Mouse (Mus musculus) CH12.LX (cell line): ENCODE results near the gene Pkm. TPM values are rescaled to one million over a fixed set of nuclear protein-coding genes. Genes with fewer than 3 reads are reported as not detected.

Experiments
- DNase-seq: peaks from one replicate; pipeline ENCODE4 v3.0.0-alpha.2; 2013; ENCODE audit errors: extremely low read depth
- H3K27ac ChIP-seq: 2 replicates; pipeline ENCODE4 v1.5.1; 2012; ENCODE audit warnings: low read depth, mild to moderate bottlenecking, control low read depth, moderate library complexity; ENCODE audit not compliant: insufficient read depth
- H3K27me3 ChIP-seq: replicated peaks from 2 replicates; pipeline ENCODE3; 2012; ENCODE audit warnings: inconsistent platforms
- H3K36me3 ChIP-seq, 2 experiments: replicated peaks in 1 of 2; 2 replicates each; pipeline versions ENCODE3 to v1.6.1; 2012; ENCODE audit warnings: inconsistent platforms in 1 of 2, low read length in 1 of 2, mild to moderate bottlenecking in 1 of 2, mixed read lengths in 1 of 2, moderate library complexity in 1 of 2; ENCODE audit not compliant: control insufficient read depth in 1 of 2, insufficient read depth in 1 of 2
- H3K4me1 ChIP-seq, 2 experiments: 2 replicates each; pipeline ENCODE4 v1.6.1; 2012; ENCODE audit warnings: inconsistent platforms in 1 of 2, moderate library complexity in 1 of 2; ENCODE audit not compliant: insufficient read depth in 2 of 2, control insufficient read depth in 1 of 2
- H3K4me2 ChIP-seq: 2 replicates; pipeline ENCODE4 v1.6.1; 2012; ENCODE audit warnings: low read depth, mild to moderate bottlenecking, control low read depth; ENCODE audit not compliant: poor library complexity, insufficient read depth, severe bottlenecking
- H3K4me3 ChIP-seq, 3 experiments: fragments of 150-350 bp in 1 of 3; sonication (generic) in 1 of 3; replicated peaks in 1 of 3; 2 replicates each; pipeline versions ENCODE3 to v1.5.1; 2011 to 2012; ENCODE audit warnings: low read depth in 2 of 3, low read length in 2 of 3, mild to moderate bottlenecking in 2 of 3, moderate library complexity in 2 of 3, control low read depth in 1 of 3, improper control_type of control experiment in 1 of 3, inconsistent platforms in 1 of 3, mixed read lengths in 1 of 3; ENCODE audit not compliant: poor library complexity in 1 of 3
- H3K79me2 ChIP-seq: replicated peaks from 2 replicates; pipeline ENCODE4 v1.6.1; 2012; ENCODE audit warnings: mild to moderate bottlenecking, moderate library complexity; ENCODE audit not compliant: control insufficient read depth, poor library complexity, insufficient read depth, severe bottlenecking; ENCODE audit errors: extremely low read depth
- H3K9ac ChIP-seq: 2 replicates; pipeline ENCODE4 v1.6.1; 2012; ENCODE audit warnings: low read depth, mild to moderate bottlenecking, control low read depth, moderate library complexity; ENCODE audit not compliant: insufficient read depth
- H3K9me3 ChIP-seq: replicated peaks from 2 replicates; pipeline ENCODE3; 2012; ENCODE audit warnings: low read length, inconsistent platforms, mixed read lengths
- BHLHE40 ChIP-seq: IDR thresholded peaks from 2 replicates; pipeline ENCODE4 v1.6.1; 2011; ENCODE audit warnings: mild to moderate bottlenecking, low read depth, low read length, improper control_type of control experiment
- CHD1 ChIP-seq: IDR thresholded peaks from 2 replicates; pipeline ENCODE4 v1.6.1; 2012; ENCODE audit warnings: low read depth, low read length, improper control_type of control experiment, inconsistent platforms
- CHD2 ChIP-seq: IDR thresholded peaks from 2 replicates; pipeline ENCODE4 v1.6.1; 2011; ENCODE audit warnings: low read length, improper control_type of control experiment
- CTCF ChIP-seq, 2 experiments: IDR thresholded peaks in 1 of 2; conservative IDR thresholded peaks in 1 of 2; 2 replicates each; pipeline ENCODE4 v1.5.1; 2011 to 2012; ENCODE audit warnings: low read depth in 2 of 2, low read length in 2 of 2, improper control_type of control experiment in 1 of 2, inconsistent platforms in 1 of 2, mild to moderate bottlenecking in 1 of 2, moderate library complexity in 1 of 2
- E2F4 ChIP-seq: IDR thresholded peaks from 2 replicates; pipeline ENCODE4 v1.6.1; 2011; ENCODE audit warnings: low read depth, low read length, improper control_type of control experiment; ENCODE audit not compliant: insufficient replicate concordance
- ELF1 ChIP-seq: IDR thresholded peaks from 2 replicates; pipeline ENCODE4 v1.6.1; 2014; ENCODE audit warnings: low read depth, mild to moderate bottlenecking, inconsistent platforms, low read length, improper control_type of control experiment
- EP300 ChIP-seq: IDR thresholded peaks from 2 replicates; pipeline ENCODE4 v1.6.1; 2011; ENCODE audit warnings: low read length, improper control_type of control experiment
- ETS1 ChIP-seq: conservative IDR thresholded peaks from 2 replicates; pipeline ENCODE4 v1.6.1; 2012; ENCODE audit warnings: low read depth, mild to moderate bottlenecking, inconsistent platforms, low read length, improper control_type of control experiment, moderate library complexity
- IRF4 ChIP-seq: IDR thresholded peaks from 2 replicates; pipeline ENCODE4 v1.6.1; 2014; ENCODE audit warnings: low read depth, mild to moderate bottlenecking, inconsistent platforms, low read length, improper control_type of control experiment
- JUN ChIP-seq: IDR thresholded peaks from 2 replicates; pipeline ENCODE4 v1.6.1; 2011; ENCODE audit warnings: low read depth, mild to moderate bottlenecking, low read length, improper control_type of control experiment, moderate library complexity; ENCODE audit not compliant: insufficient read depth
- JUND ChIP-seq: conservative IDR thresholded peaks from 2 replicates; pipeline ENCODE4 v1.6.1; 2011; ENCODE audit warnings: low read depth, low read length, improper control_type of control experiment
- KAT2A ChIP-seq: IDR thresholded peaks from 2 replicates; pipeline ENCODE4 v1.6.1; 2012; ENCODE audit warnings: low read length, improper control_type of control experiment, inconsistent platforms; ENCODE audit not compliant: insufficient replicate concordance
- MAFK ChIP-seq: IDR thresholded peaks from 2 replicates; pipeline ENCODE4 v1.6.1; 2011; ENCODE audit warnings: low read length, improper control_type of control experiment; ENCODE audit not compliant: insufficient replicate concordance
- MAX ChIP-seq: IDR thresholded peaks from 2 replicates; pipeline ENCODE4 v1.6.1; 2011; ENCODE audit warnings: low read length, improper control_type of control experiment
- MAZ ChIP-seq: IDR thresholded peaks from 2 replicates; pipeline ENCODE4 v1.6.1; 2012; ENCODE audit warnings: low read depth, mild to moderate bottlenecking, inconsistent platforms, low read length, improper control_type of control experiment, moderate library complexity
- MEF2A ChIP-seq: IDR thresholded peaks from 2 replicates; pipeline ENCODE4 v1.6.1; 2014; ENCODE audit warnings: low read depth, mild to moderate bottlenecking, inconsistent platforms, low read length, improper control_type of control experiment, borderline replicate concordance
- MXI1 ChIP-seq: IDR thresholded peaks from 2 replicates; pipeline ENCODE4 v1.6.1; 2011; ENCODE audit warnings: mild to moderate bottlenecking, low read depth, low read length, improper control_type of control experiment
- MYC ChIP-seq: IDR thresholded peaks from 2 replicates; pipeline ENCODE4 v1.6.1; 2011; ENCODE audit warnings: low read depth, mild to moderate bottlenecking, improper control_type of control experiment, low read length
- POLR2AphosphoS2 ChIP-seq: IDR thresholded peaks from 2 replicates; pipeline ENCODE4 v1.6.1; 2011; ENCODE audit warnings: low read depth, low read length, improper control_type of control experiment
- RAD21 ChIP-seq: IDR thresholded peaks from 2 replicates; pipeline ENCODE4 v1.6.1; 2011; ENCODE audit warnings: low read depth, mild to moderate bottlenecking, low read length, improper control_type of control experiment, moderate library complexity
- RCOR1 ChIP-seq: conservative IDR thresholded peaks from 2 replicates; pipeline ENCODE4 v1.6.1; 2012; ENCODE audit warnings: low read depth, mild to moderate bottlenecking, inconsistent platforms, low read length, improper control_type of control experiment
- SIN3A ChIP-seq: IDR thresholded peaks from 2 replicates; pipeline ENCODE4 v1.6.1; 2012; ENCODE audit warnings: low read length, improper control_type of control experiment, inconsistent platforms
- SMC3 ChIP-seq: IDR thresholded peaks from 2 replicates; pipeline ENCODE4 v1.6.1; 2011; ENCODE audit warnings: low read depth, low read length, improper control_type of control experiment
- TBP ChIP-seq: conservative IDR thresholded peaks from 2 replicates; pipeline ENCODE4 v1.6.1; 2011; ENCODE audit warnings: low read depth, low read length, improper control_type of control experiment
- TCF12 ChIP-seq: IDR thresholded peaks from 2 replicates; pipeline ENCODE4 v1.6.1; 2014; ENCODE audit warnings: low read depth, mild to moderate bottlenecking, inconsistent platforms, low read length, improper control_type of control experiment
- UBTF ChIP-seq: IDR thresholded peaks from 2 replicates; pipeline ENCODE4 v1.6.1; 2012; ENCODE audit warnings: low read depth, mild to moderate bottlenecking, inconsistent platforms, low read length, improper control_type of control experiment, moderate library complexity
- ZC3H11A ChIP-seq: IDR thresholded peaks from 2 replicates; pipeline ENCODE4 v1.6.1; 2012; ENCODE audit warnings: low read depth, mild to moderate bottlenecking, inconsistent platforms, low read length, improper control_type of control experiment
- ZNF384 ChIP-seq: IDR thresholded peaks from 2 replicates; pipeline ENCODE4 v1.6.1; 2012; ENCODE audit warnings: low read depth, low read length, improper control_type of control experiment, inconsistent platforms
- dilution Hi-C: fragments of 300-500 bp; cut with MboI; formaldehyde crosslinking; loops from 2 replicates; pipeline ENCODE4 v1.14.3; 2020; ENCODE audit warnings: low sequenced_read_pairs; ENCODE audit not compliant: extremely low pct_unique_long_range_greater_than_20kb, extremely low pct_ligation_motif_present
- in situ Hi-C: fragments of 300-500 bp; cut with MboI; formaldehyde crosslinking; loops from 3 replicates; pipeline ENCODE4 v1.14.3; 2019; ENCODE audit warnings: low sequenced_read_pairs, low pct_ligation_motif_present, low pct_unique_long_range_greater_than_20kb, mixed read lengths
- polyA plus RNA-seq: library from polyadenylated mRNA; unstranded; fragments of >175 nt; gene quantifications from 2 replicates; pipeline ENCODE4 v1.2.1, GENCODE M21; 2012; ENCODE audit warnings: low read depth; ENCODE audit not compliant: insufficient read length
- total RNA-seq, 2 experiments: library from RNA; depleted of rRNA; stranded (reverse); fragments of 300-350 nt in 1 of 2; fragments of >200 nt in 1 of 2; gene quantifications; 2 replicates each; pipeline ENCODE4 v1.2.3; 2012 to 2014

Pkm gene
- total and polyA plus RNA-seq, 3 experiments: 1,827 to 2,828 (median 2,304) TPM

- H3K4me3 ChIP-seq: peak overlapping the region; percentile 81 to 98 (median 88)
- peaks cover 14 to 41% of the 10 kb centered on the region in 2 experiments for H3K36me3 ChIP-seq
- TF ChIP-seq CHD1 (0 out of 2 replicates have a peak, but pooled peaks have one; percentile 14), SIN3A (no peak), ELF1 (no peak), SMC3 (no peak)
- peaks cover 63% of the 10 kb centered on the region for H3K79me2 ChIP-seq
- peak overlapping the region; percentile 88 for H3K27ac ChIP-seq
- H3K9me3 ChIP-seq: no peaks in the 10 kb centered on the region
- in situ Hi-C loops: no loop called here
- peaks cover 7 to 53% of the 10 kb centered on the region in 2 experiments for H3K4me1 ChIP-seq
- H3K27me3 ChIP-seq: no peaks in the 10 kb centered on the region
- H3K4me2 ChIP-seq: peak overlapping the region; percentile 96
- peak overlapping the region; percentile 81 for H3K9ac ChIP-seq
- DNase-seq: no peak
- dilution Hi-C loops: no loop called here
Observed at GRCm38 (mm10) chr9:59658146-59658545, 2.0 kb downstream of the Pkm start.

GRCm38 (mm10) chr9:59659036-59660026 lies 3.2 kb downstream of the Pkm start:
- in situ Hi-C loops: no loop called here
- Histone ChIP-seq H3K27me3 (no peaks in the 10 kb centered on the region), H3K9ac (peak overlapping the region; percentile 81), H3K9me3 (no peaks in the 10 kb centered on the region), H3K4me2 (peak overlapping the region; percentile 96), H3K4me1 (peaks cover 7 to 56% of the 10 kb centered on the region in 2 experiments), H3K27ac (peak overlapping the region; percentile 94), H3K36me3 (peaks cover 21 to 53% of the 10 kb centered on the region in 2 experiments), H3K4me3 (peak overlapping the region; percentile 49 to 98 (median 81)), H3K79me2 (peaks cover 74% of the 10 kb centered on the region)
- DNase-seq: peak; percentile 96
- dilution Hi-C loops: no loop called here
- TF ChIP-seq MXI1 (peak; percentile 94), TCF12 (peak; percentile 43; the same call in 1 of the 2 replicates), SIN3A (peak; percentile 94), ETS1 (peak; percentile 78; the same call in 1 of the 2 replicates), MAX (peak; percentile 62; the same call in 1 of the 2 replicates), MYC (peak; percentile 53), IRF4 (peak; percentile 89), E2F4 (no peak), UBTF (no peak), CTCF (conservative IDR thresholded peaks at IDR 0.05 in 1 of 2, IDR thresholded peaks at IDR 0.05 in 1 of 2; ENCODE audit: low read depth in 2 of 2, low read length in 2 of 2) (peak; percentile 73 to 93), TBP (no peak), SMC3 (peak; percentile 26), JUN (peak; percentile 76), KAT2A (0 out of 2 replicates have a peak, but pooled peaks have one; percentile 32), JUND (peak; percentile 92), CHD2 (peak; percentile 19; the same call in 1 of the 2 replicates), MAFK (peak; percentile 57; the same call in 1 of the 2 replicates), MEF2A (peak; percentile 68), BHLHE40 (peak; percentile 84), CHD1 (peak; percentile 90; the same call in 1 of the 2 replicates), RAD21 (peak; percentile 16; the same call in 1 of the 2 replicates), EP300 (peak; percentile 88), MAZ (no peak), ZNF384 (peak; percentile 98), RCOR1 (peak; percentile 59; the same call in 1 of the 2 replicates), ELF1 (0 out of 2 replicates have a peak, but pooled peaks have one; percentile 26), POLR2AphosphoS2 (no peak; the same call in 1 of the 2 replicates), ZC3H11A (no peak)
